In genomic region chr17:35023756-35024155, GRCm38 (mm10) we compare ENCODE assay signal across 12 mouse cellular contexts. TPM values are rescaled to one million over a fixed set of nuclear protein-coding genes. Genes with fewer than 3 reads are reported as not detected.
A peak's percentile ranks its signal among the peaks of the same experiment; 100 is the strongest.
DNase-seq lines count a peak whose midpoint lies in the region; ATAC-seq and TF ChIP-seq lines count a peak whose summit lies in the region.
"Had no signal": no experiment of that assay in that cellular context is flagged by ENCODE, and none has a peak within 500 bp of the region (broad histone marks: within the 10 kb centered on the region; RNA-seq: fewer than 3 reads in every experiment).

No protein-coding gene starts in this region.

- no peaks in the 10 kb centered on the region for H3K9me3 ChIP-seq in heart, embryonic 10.5 days
- H3K9me3 ChIP-seq in liver, postnatal 0 days (ENCODE audit: low read length) = no peaks in the 10 kb centered on the region
- no peaks in the 10 kb centered on the region for H3K9me3 ChIP-seq in hindbrain, postnatal 0 days (ENCODE audit: low read length)

- H3K27me3 ChIP-seq in heart, embryonic 10.5 days (ENCODE audit: insufficient read depth, poor library complexity, severe bottlenecking) = 0 out of 2 replicates have a peak, but pooled peaks cover 6% of the 10 kb centered on the region
- 0 out of 2 replicates have a peak, but pooled peaks cover 3% of the 10 kb centered on the region for H3K27me3 ChIP-seq in liver, postnatal 0 days (ENCODE audit: insufficient read depth, low read length)
- no peaks in the 10 kb centered on the region for H3K27me3 ChIP-seq in hindbrain, postnatal 0 days (ENCODE audit: insufficient read depth, low read length)

- H3K27ac ChIP-seq in heart, embryonic 10.5 days = peak overlapping the region; percentile 77
- H3K27ac ChIP-seq in liver, postnatal 0 days (ENCODE audit: low read depth) = 0 out of 2 replicates have a peak overlapping the region, but pooled peaks have one; percentile 2
- no peak overlapping the region for H3K27ac ChIP-seq in hindbrain, postnatal 0 days

- 49% methylated on average over 4 of the region's 4 CpGs for WGBS in heart, embryonic 10.5 days
- WGBS in liver, postnatal 0 days (ENCODE audit: insufficient replicate concordance) = 19% methylated on average over 4 of the region's 4 CpGs
- WGBS in hindbrain, postnatal 0 days = 72% methylated on average over 4 of the region's 4 CpGs

- no peak for TF ChIP-seq EP300 in liver, postnatal 0 days (IDR thresholded peaks at IDR 0.05; ENCODE audit: low read depth)

- peak overlapping the region; percentile 27; the same call in 1 of the 2 replicates for H3K4me2 ChIP-seq in liver, postnatal 0 days (ENCODE audit: low read depth, low read length)
- H3K4me2 ChIP-seq in hindbrain, postnatal 0 days (ENCODE audit: low read depth, low read length) = no peak overlapping the region

- H3K9ac ChIP-seq in liver, postnatal 0 days (replicated peaks) = no peak overlapping the region
- no peak overlapping the region for H3K9ac ChIP-seq in hindbrain, postnatal 0 days (replicated peaks; ENCODE audit: low read length)

- H3K4me3 ChIP-seq in heart, embryonic 10.5 days = no peak overlapping the region; the same call in 1 of the 2 replicates
- H3K4me3 ChIP-seq in liver, postnatal 0 days (ENCODE audit: low read depth, low read length) = no peak overlapping the region
- H3K4me3 ChIP-seq in hindbrain, postnatal 0 days (ENCODE audit: low read length) = no peak overlapping the region
- H3K4me3 ChIP-seq: erythroblast, embryonic 14.5 days had no signal

- intact Hi-C loops in heart, postnatal 14 days (cut with DNase I) = loop anchor here (2.0 kb wide), 1 partner anchor 21 kb away; no protein-coding TSS in a partner anchor

- DNase-seq in heart, embryonic 10.5 days (ENCODE audit: low spot score) = no peak
- no peak for DNase-seq in heart, postnatal 14 days
- peak; percentile 41 for DNase-seq in A20 (ENCODE audit: low read depth, low spot score)
- peak; percentile 51 for DNase-seq in liver, postnatal 0 days
- DNase-seq in cerebellum, adult 11 months = no peak
- DNase-seq in hindbrain, postnatal 0 days (ENCODE audit: low spot score) = no peak
- DNase-seq in kidney, postnatal 4 days = no peak
- DNase-seq: cerebellum, postnatal 36 days; thymus, postnatal 14 days had no signal

- peaks cover 59% of the 10 kb centered on the region for H3K4me1 ChIP-seq in heart, embryonic 10.5 days
- peaks cover 25% of the 10 kb centered on the region for H3K4me1 ChIP-seq in liver, postnatal 0 days (ENCODE audit: insufficient read depth)
- peaks cover 6% of the 10 kb centered on the region for H3K4me1 ChIP-seq in hindbrain, postnatal 0 days (ENCODE audit: insufficient read depth, low read length)

- H3K36me3 ChIP-seq in heart, embryonic 10.5 days = no peaks in the 10 kb centered on the region
- H3K36me3 ChIP-seq in liver, postnatal 0 days (replicated peaks; ENCODE audit: insufficient read depth, low read length) = no peaks in the 10 kb centered on the region
- H3K36me3 ChIP-seq in hindbrain, postnatal 0 days (ENCODE audit: insufficient read depth, low read length) = no peaks in the 10 kb centered on the region

- peak; percentile 76 for ATAC-seq in granulocyte monocyte progenitor cell, adult 5-6 weeks (replicated peaks; ENCODE audit: poor library complexity, severe bottlenecking)
- peak; percentile 70 for ATAC-seq in liver, postnatal 0 days
- no peak for ATAC-seq in hindbrain, postnatal 0 days

- TF ChIP-seq CTCF in liver, postnatal 0 days (IDR thresholded peaks at IDR 0.05; ENCODE audit: low read depth) = no peak
- no peak for TF ChIP-seq CTCF in hindbrain, postnatal 0 days (IDR thresholded peaks at IDR 0.05; ENCODE audit: low read depth)

RNA-seq across cellular contexts. Expression of gene Sapcd1, which starts 4.1 kb away (rescaled TPM):
- polyA plus RNA-seq in heart, embryonic 10.5 days (2016; fragmentation: Nextera tagmentation; extraction: Ambion mirVana) = 3.3 and 4.0 TPM in 2 replicates
- total RNA-seq in heart, postnatal 14 days (2021) = under 1 TPM; 0.34 to 0.48 TPM
- 2.5 TPM in 1 of 2 replicates, not detected in the other for total RNA-seq in granulocyte monocyte progenitor cell, adult 5-6 weeks (2014; fragmentation: Nextera tagmentation)
- total RNA-seq in granulocyte monocyte progenitor cell, adult 5-6 weeks (2017) = 0.90 TPM in 1 of 2 replicates, not detected in the other
- polyA plus RNA-seq in liver, postnatal 0 days (2015; fragmentation: Nextera tagmentation; extraction: Ambion mirVana) = 3.3 and 4.1 TPM in 2 replicates
- 0.65 and 2.1 TPM in 2 replicates for total RNA-seq in hindbrain, postnatal 0 days (2014; rRNA removed)
- 2.4 and 2.7 TPM in 2 replicates for polyA plus RNA-seq in hindbrain, postnatal 0 days (2015; fragmentation: Nextera tagmentation; extraction: Ambion mirVana)
- total RNA-seq: gastrocnemius, adult 18-20 months had no signal

RNA-seq across cellular contexts. Expression of gene Vwa7, which starts 7.4 kb away (rescaled TPM):
- polyA plus RNA-seq in heart, embryonic 10.5 days (2016; fragmentation: Nextera tagmentation; extraction: Ambion mirVana) = 0.26 and 0.34 TPM in 2 replicates
- 1 to 10 TPM; 5.3 to 5.9 TPM for total RNA-seq in heart, postnatal 14 days (2021)
- total RNA-seq in granulocyte monocyte progenitor cell, adult 5-6 weeks (2014; fragmentation: Nextera tagmentation) = 0.11 and 0.19 TPM in 2 replicates
- not detected in 2 replicates for total RNA-seq in granulocyte monocyte progenitor cell, adult 5-6 weeks (2017)
- polyA plus RNA-seq in liver, postnatal 0 days (2015; fragmentation: Nextera tagmentation; extraction: Ambion mirVana) = 0.09 and 0.12 TPM in 2 replicates
- total RNA-seq in hindbrain, postnatal 0 days (2014; rRNA removed) = 0.68 and 1.2 TPM in 2 replicates
- 0.11 and 0.18 TPM in 2 replicates for polyA plus RNA-seq in hindbrain, postnatal 0 days (2015; fragmentation: Nextera tagmentation; extraction: Ambion mirVana)

RNA-seq across cellular contexts. Expression of gene Msh5, which starts 22.8 kb away (rescaled TPM):
- 3.9 and 5.4 TPM in 2 replicates for polyA plus RNA-seq in heart, embryonic 10.5 days (2016; fragmentation: Nextera tagmentation; extraction: Ambion mirVana)
- total RNA-seq in heart, postnatal 14 days (2021) = 1 to 10 TPM; 1.6 to 2.0 TPM
- 0.19 and 6.8 TPM in 2 replicates for total RNA-seq in granulocyte monocyte progenitor cell, adult 5-6 weeks (2014; fragmentation: Nextera tagmentation)
- 0.62 and 3.6 TPM in 2 replicates for total RNA-seq in granulocyte monocyte progenitor cell, adult 5-6 weeks (2017)
- polyA plus RNA-seq in liver, postnatal 0 days (2015; fragmentation: Nextera tagmentation; extraction: Ambion mirVana) = 3.8 and 4.2 TPM in 2 replicates
- 1.1 and 6.4 TPM in 2 replicates for total RNA-seq in hindbrain, postnatal 0 days (2014; rRNA removed)
- 2.2 and 3.1 TPM in 2 replicates for polyA plus RNA-seq in hindbrain, postnatal 0 days (2015; fragmentation: Nextera tagmentation; extraction: Ambion mirVana)

RNA-seq across cellular contexts. Expression of gene Vars, which starts 23.0 kb away (rescaled TPM):
- 112 and 166 TPM in 2 replicates for polyA plus RNA-seq in heart, embryonic 10.5 days (2016; fragmentation: Nextera tagmentation; extraction: Ambion mirVana)
- total RNA-seq in heart, postnatal 14 days (2021) = 10 to 100 TPM; 24.5 to 26.0 TPM
- total RNA-seq in granulocyte monocyte progenitor cell, adult 5-6 weeks (2014; fragmentation: Nextera tagmentation) = 75.6 and 150 TPM in 2 replicates
- total RNA-seq in granulocyte monocyte progenitor cell, adult 5-6 weeks (2017) = 174 and 181 TPM in 2 replicates
- 38.0 and 43.8 TPM in 2 replicates for polyA plus RNA-seq in liver, postnatal 0 days (2015; fragmentation: Nextera tagmentation; extraction: Ambion mirVana)
- total RNA-seq in hindbrain, postnatal 0 days (2014; rRNA removed) = 128 TPM in 2 replicates
- 39.9 and 41.7 TPM in 2 replicates for polyA plus RNA-seq in hindbrain, postnatal 0 days (2015; fragmentation: Nextera tagmentation; extraction: Ambion mirVana)

RNA-seq across cellular contexts. Expression of gene Clic1, which starts 26.0 kb away (rescaled TPM):
- 374 and 380 TPM in 2 replicates for polyA plus RNA-seq in heart, embryonic 10.5 days (2016; fragmentation: Nextera tagmentation; extraction: Ambion mirVana)
- total RNA-seq in heart, postnatal 14 days (2021) = 10 to 100 TPM; 61.6 to 72.9 TPM
- 231 and 245 TPM in 2 replicates for total RNA-seq in granulocyte monocyte progenitor cell, adult 5-6 weeks (2014; fragmentation: Nextera tagmentation)
- total RNA-seq in granulocyte monocyte progenitor cell, adult 5-6 weeks (2017) = 268 and 347 TPM in 2 replicates
- polyA plus RNA-seq in liver, postnatal 0 days (2015; fragmentation: Nextera tagmentation; extraction: Ambion mirVana) = 98.6 and 102 TPM in 2 replicates
- total RNA-seq in hindbrain, postnatal 0 days (2014; rRNA removed) = 56.9 and 59.5 TPM in 2 replicates
- 81.9 and 88.5 TPM in 2 replicates for polyA plus RNA-seq in hindbrain, postnatal 0 days (2015; fragmentation: Nextera tagmentation; extraction: Ambion mirVana)

Comparison
In these comparisons a context has a peak if more than half of its experiments do, and no peak if none do; other contexts are left out.
1. DNase-seq: peak in A20 (single experiment) and liver, postnatal 0 days (single experiment); none in heart, embryonic 10.5 days (single experiment), heart, postnatal 14 days (0 of 2), cerebellum, adult 11 months (single experiment), hindbrain, postnatal 0 days (single experiment) and kidney, postnatal 4 days (0 of 2).